Mouse (Mus musculus): ENCODE results near the gene Dixdc1.

GRCm38 (mm10) chr9:50727925-50728651, 11.2 kb downstream of the Dixdc1 start:
- TF ChIP-seq CTCF (IDR thresholded peaks at IDR 0.05; ENCODE audit: low read depth, low read length) (no peak), POLR2A (IDR thresholded peaks at IDR 0.05; ENCODE audit: insufficient read depth, low read length) (no peak)
